Mouse (Mus musculus) heart, adult 2 months (tissue): ENCODE data around the gene Arsg.

ENCODE experiments used
- CTCF ChIP-seq: fragments of 200-600 bp; IDR thresholded peaks from 2 replicates; pipeline ENCODE4 v1.8.1; 2022; ENCODE audit warnings: antibody characterized with exemption, mild to moderate bottlenecking, moderate library complexity
- EP300 ChIP-seq: fragments of 200-500 bp; IDR thresholded peaks from 2 replicates; pipeline ENCODE4 v1.6.1; 2011; ENCODE audit warnings: low read depth, low read length, control low read depth; ENCODE audit not compliant: insufficient read depth
- POLR2A ChIP-seq: fragments of 200-500 bp; IDR thresholded peaks from 2 replicates; pipeline ENCODE4 v1.6.1; 2011; ENCODE audit warnings: mild to moderate bottlenecking, low read depth, low read length, control low read depth; ENCODE audit not compliant: insufficient read depth

- TF ChIP-seq CTCF (no peak), POLR2A (no peak), EP300 (no peak)
These were observed 52.4 kb downstream of the Arsg start for GRCm38 (mm10) chr11:109525571-109525970.
